In the genomic region with DNA sequence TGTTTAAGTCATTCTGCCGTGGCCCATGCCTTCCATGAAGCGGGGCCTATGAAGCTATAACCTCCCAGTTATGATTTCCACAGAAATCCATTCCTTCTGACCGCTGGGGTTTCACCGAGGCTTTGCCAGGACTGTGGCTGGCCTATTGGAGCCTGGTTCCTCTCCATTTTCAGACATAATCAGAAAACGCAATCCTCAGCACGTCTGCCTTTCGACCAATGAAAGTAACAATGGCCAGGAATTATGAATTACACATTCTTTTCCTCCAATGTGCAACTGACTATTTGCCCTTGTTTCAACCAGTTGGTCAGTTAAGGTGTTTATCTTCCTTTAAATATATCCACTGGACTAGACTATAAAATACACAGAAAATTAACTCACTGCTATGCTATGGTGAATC, we compare ENCODE assay signal across 11 mouse cellular contexts. TPM values are rescaled to one million over a fixed set of nuclear protein-coding genes. Genes with fewer than 3 reads are reported as not detected.
A peak's percentile ranks its signal among the peaks of the same experiment; 100 is the strongest.
DNase-seq lines count a peak whose midpoint lies in the region; ATAC-seq lines count a peak whose summit lies in the region.
"Had no signal": no experiment of that assay in that cellular context is flagged by ENCODE, and none has a peak within 500 bp of the region (broad histone marks: within the 10 kb centered on the region; RNA-seq: fewer than 3 reads in every experiment).

No protein-coding gene starts in this region.

- H3K27ac ChIP-seq in forebrain, embryonic 11.5 days (ENCODE audit: low read depth, low read length) = peak overlapping the region; percentile 69
- H3K27ac ChIP-seq in hindbrain, embryonic 11.5 days (ENCODE audit: low read depth, low read length) = no peak overlapping the region
- H3K27ac ChIP-seq in midbrain, embryonic 16.5 days (ENCODE audit: low read length) = peak overlapping the region; percentile 50

- ATAC-seq in forebrain, embryonic 11.5 days (replicated peaks; ENCODE audit: low FRiP score) = no peak
- ATAC-seq in hindbrain, embryonic 11.5 days (ENCODE audit: low FRiP score) = no peak
- ATAC-seq in midbrain, embryonic 16.5 days = no peak
- ATAC-seq: Patski had no signal

- peaks cover 79% of the 10 kb centered on the region for H3K27me3 ChIP-seq in forebrain, embryonic 11.5 days (ENCODE audit: control insufficient read depth, insufficient read depth, low read length)
- peaks cover 64% of the 10 kb centered on the region for H3K27me3 ChIP-seq in hindbrain, embryonic 11.5 days (ENCODE audit: control insufficient read depth, insufficient read depth, low read length)
- peaks cover 59% of the 10 kb centered on the region for H3K27me3 ChIP-seq in midbrain, embryonic 16.5 days (ENCODE audit: control insufficient read depth, insufficient read depth, low read depth, low read length)
- H3K27me3 ChIP-seq: Patski had no signal

- H3K9ac ChIP-seq in forebrain, embryonic 11.5 days (ENCODE audit: low read length) = peak overlapping the region; percentile 65
- peak overlapping the region; percentile 28; the same call in 1 of the 2 replicates for H3K9ac ChIP-seq in hindbrain, embryonic 11.5 days (ENCODE audit: low read depth, low read length)
- 0 out of 2 replicates have a peak overlapping the region, but pooled peaks have one; percentile 1 for H3K9ac ChIP-seq in midbrain, embryonic 16.5 days (ENCODE audit: low read depth, low read length)

- DNase-seq in kidney, postnatal 4 days = peak; percentile 32 to 41
- DNase-seq in kidney, adult 9 months = no peak
- no peak for DNase-seq in forebrain, embryonic 11.5 days (ENCODE audit: low spot score)
- DNase-seq in hindbrain, embryonic 11.5 days (ENCODE audit: low spot score) = no peak
- DNase-seq in adrenal gland, adult 8-10 months = no peak
- no peak for DNase-seq in embryo, embryonic 10 days (ENCODE audit: low spot score)
- no peak for DNase-seq in thymus, postnatal 10 days (ENCODE audit: low spot score in 2 of 2)

- H3K4me2 ChIP-seq in forebrain, embryonic 11.5 days (ENCODE audit: low read depth, low read length, severe bottlenecking) = peak overlapping the region; percentile 67; the same call in 1 of the 2 replicates
- H3K4me2 ChIP-seq in hindbrain, embryonic 11.5 days (replicated peaks; ENCODE audit: low read depth, low read length) = peak overlapping the region; percentile 56
- no peak overlapping the region for H3K4me2 ChIP-seq in midbrain, embryonic 16.5 days (ENCODE audit: low read length)

- 7% methylated on average over 7 of the region's 7 CpGs for WGBS in forebrain, embryonic 11.5 days
- WGBS in hindbrain, embryonic 11.5 days = 14% methylated on average over 7 of the region's 7 CpGs
- 8% methylated on average over 7 of the region's 7 CpGs for WGBS in midbrain, embryonic 16.5 days

- no peaks in the 10 kb centered on the region for H3K36me3 ChIP-seq in forebrain, embryonic 11.5 days (ENCODE audit: control insufficient read depth, insufficient read depth, low read length)
- no peaks in the 10 kb centered on the region for H3K36me3 ChIP-seq in hindbrain, embryonic 11.5 days (ENCODE audit: control insufficient read depth, insufficient read depth, low read length)
- no peaks in the 10 kb centered on the region for H3K36me3 ChIP-seq in midbrain, embryonic 16.5 days (ENCODE audit: control insufficient read depth, insufficient read depth, low read length)

- H3K4me3 ChIP-seq in forebrain, embryonic 11.5 days (ENCODE audit: low read depth, low read length) = peak overlapping the region; percentile 38
- H3K4me3 ChIP-seq in hindbrain, embryonic 11.5 days (ENCODE audit: low read depth, low read length) = 0 out of 2 replicates have a peak overlapping the region, but pooled peaks have one; percentile 4
- no peak overlapping the region for H3K4me3 ChIP-seq in midbrain, embryonic 16.5 days (ENCODE audit: low read depth, low read length)
- H3K4me3 ChIP-seq: erythroblast, embryonic 14.5 days had no signal

- peaks cover 27% of the 10 kb centered on the region for H3K4me1 ChIP-seq in forebrain, embryonic 11.5 days (replicated peaks; ENCODE audit: control insufficient read depth, insufficient read depth, low read length)
- H3K4me1 ChIP-seq in hindbrain, embryonic 11.5 days (replicated peaks; ENCODE audit: control insufficient read depth, insufficient read depth, low read length) = peaks cover 14% of the 10 kb centered on the region
- H3K4me1 ChIP-seq in midbrain, embryonic 16.5 days (ENCODE audit: control insufficient read depth, insufficient read depth, low read length) = peaks cover 6% of the 10 kb centered on the region

- no peaks in the 10 kb centered on the region for H3K9me3 ChIP-seq in forebrain, embryonic 11.5 days (ENCODE audit: control insufficient read depth, low read length)
- no peaks in the 10 kb centered on the region for H3K9me3 ChIP-seq in hindbrain, embryonic 11.5 days (ENCODE audit: control insufficient read depth, low read length)
- no peaks in the 10 kb centered on the region for H3K9me3 ChIP-seq in midbrain, embryonic 16.5 days (replicated peaks; ENCODE audit: control insufficient read depth, low read length, poor library complexity, severe bottlenecking)

RNA-seq across cellular contexts. Expression of gene Nr2f2, which starts 31.1 kb away (rescaled TPM):
- polyA plus RNA-seq in forebrain, embryonic 11.5 days (2014; fragmentation: Nextera tagmentation; extraction: Ambion mirVana) = 124 and 137 TPM in 2 replicates
- 95.6 and 120 TPM in 2 replicates for polyA plus RNA-seq in hindbrain, embryonic 11.5 days (2014; fragmentation: Nextera tagmentation; extraction: Ambion mirVana)
- 78.0 and 102 TPM in 2 replicates for polyA plus RNA-seq in midbrain, embryonic 16.5 days (2015; fragmentation: Nextera tagmentation; extraction: Ambion mirVana)
- 100 to 1,000 TPM; 108 to 141 (median 120) TPM for total RNA-seq in adrenal gland, adult 8-10 months (2022)
- total RNA-seq: common myeloid progenitor, adult 5-6 weeks had no signal
- polyA plus RNA-seq: erythroblast, embryonic 14.5 days had no signal

Comparison
In these comparisons a context has a peak if more than half of its experiments do, and no peak if none do; other contexts are left out.
1. DNase-seq: peak in kidney, postnatal 4 days (2 of 2); none in kidney, adult 9 months (single experiment), forebrain, embryonic 11.5 days (single experiment), hindbrain, embryonic 11.5 days (single experiment), adrenal gland, adult 8-10 months (single experiment), embryo, embryonic 10 days (single experiment) and thymus, postnatal 10 days (0 of 2).
2. H3K9ac ChIP-seq: peak in every context shown above with its lines; median percentile 65 in forebrain, embryonic 11.5 days; 28 in hindbrain, embryonic 11.5 days; 1 in midbrain, embryonic 16.5 days.